Mouse (Mus musculus) liver, adult 2 months (tissue): ENCODE results near the gene Ube2h.

ENCODE experiments used
- CTCF ChIP-seq: fragments of 200-500 bp; IDR thresholded peaks from 2 replicates; pipeline ENCODE4 v1.5.1; 2011; ENCODE audit warnings: low read depth, low read length, control low read depth
- POLR2A ChIP-seq: fragments of 200-500 bp; IDR thresholded peaks from 2 replicates; pipeline ENCODE4 v1.6.1; 2011; ENCODE audit warnings: low read length, control low read depth; ENCODE audit not compliant: insufficient read depth; ENCODE audit errors: extremely low read depth

DNA sequence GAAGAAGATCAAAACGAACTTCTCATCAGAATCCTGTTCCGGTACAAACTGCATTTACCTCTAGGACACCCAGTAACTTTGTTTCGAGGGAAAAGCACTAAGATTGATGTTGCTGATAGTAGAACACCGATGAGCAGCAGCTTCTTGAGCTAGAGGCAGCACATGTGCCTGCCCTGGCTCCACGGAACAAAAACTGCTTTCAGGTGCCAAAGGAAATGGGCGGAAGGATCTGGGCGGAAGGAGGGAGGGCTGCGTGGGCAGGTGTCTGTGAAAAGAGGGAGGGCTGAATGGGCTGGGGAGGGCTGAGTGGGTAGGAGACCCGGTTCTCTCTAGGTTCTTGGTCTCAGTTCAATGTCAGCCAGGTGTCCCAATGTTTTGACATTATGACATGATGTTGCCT, 47.0 kb upstream of the Ube2h start:
- TF ChIP-seq POLR2A (no peak), CTCF (no peak)
